Mouse (Mus musculus): ENCODE measurements around the gene Pxdc1. TPM values are rescaled to one million over a fixed set of nuclear protein-coding genes. Genes with fewer than 3 reads are reported as not detected.

Pxdc1 gene
- not detected in 2 replicates for total RNA-seq (2012; rRNA removed)
- polyA plus RNA-seq (2012; ENCODE audit: insufficient read depth in 1 of 2, insufficient read length in 2 of 2, low read depth in 1 of 2, low replicate concordance in 2 of 2, missing spikeins in 1 of 2): not detected

- H3K27ac ChIP-seq (ENCODE audit: control insufficient read depth, low read depth, low read length): no peak within 1 kb of the TSS
Observed at GRCm38 (mm10) chr13:34653391-34653790, at the start of gene Pxdc1. TSS of gene Pxdc1 (minus strand) at chr13:34653486.

GRCm38 (mm10) chr13:34700630-34701029 lies 47.3 kb upstream of the Pxdc1 start:
- no peaks in the 10 kb centered on the region; a peak in 1 of 4 replicates for H3K36me3 ChIP-seq (ENCODE audit: control insufficient read depth in 1 of 2, insufficient read depth in 2 of 2, low read length in 2 of 2)
- TF ChIP-seq ZC3H11A (IDR thresholded peaks at IDR 0.05; ENCODE audit: low read depth, low read length) (no peak), MYC (IDR thresholded peaks at IDR 0.05; ENCODE audit: low read depth, low read length) (no peak)
- H3K79me2 ChIP-seq (ENCODE audit: control insufficient read depth, insufficient read depth, low read length, poor library complexity): no peaks in the 10 kb centered on the region
- no peak overlapping the region for H3K27ac ChIP-seq (ENCODE audit: control insufficient read depth, low read depth, low read length)
- H3K4me3 ChIP-seq (ENCODE audit: control insufficient read depth in 1 of 2, insufficient read depth in 1 of 2, low read depth in 2 of 2, low read length in 2 of 2): no peak overlapping the region
- no peaks in the 10 kb centered on the region for H3K9me3 ChIP-seq (replicated peaks; ENCODE audit: insufficient read depth, low read length)
- no peaks in the 10 kb centered on the region for H3K4me1 ChIP-seq (ENCODE audit: control insufficient read depth in 1 of 2, insufficient read depth in 2 of 2, low read length in 2 of 2)
- peak; percentile 8 for DNase-seq (ENCODE audit: low read depth, low spot score)
- H3K27me3 ChIP-seq (ENCODE audit: control insufficient read depth in 1 of 2, insufficient read depth in 2 of 2, low read length in 2 of 2): no peaks in the 10 kb centered on the region
- no peak overlapping the region for H3K9ac ChIP-seq (ENCODE audit: control insufficient read depth, low read depth, low read length, poor library complexity, severe bottlenecking)

More at GRCm38 (mm10) chr13:34653391-34653790, at the start of gene Pxdc1:
- H3K9me3 ChIP-seq (replicated peaks; ENCODE audit: insufficient read depth, low read length): no peaks in the 10 kb centered on the region
- H3K36me3 ChIP-seq (ENCODE audit: control insufficient read depth in 1 of 2, insufficient read depth in 2 of 2, low read length in 2 of 2): no peaks in the 10 kb centered on the region
- no peak within 1 kb of the TSS for H3K4me3 ChIP-seq (ENCODE audit: control insufficient read depth in 1 of 2, insufficient read depth in 1 of 2, low read depth in 2 of 2, low read length in 2 of 2)
- no peak for DNase-seq (ENCODE audit: low read depth, low spot score)
- H3K9ac ChIP-seq (ENCODE audit: control insufficient read depth, low read depth, low read length, poor library complexity, severe bottlenecking): no peak within 1 kb of the TSS
- H3K4me1 ChIP-seq (ENCODE audit: control insufficient read depth in 1 of 2, insufficient read depth in 2 of 2, low read length in 2 of 2): no peaks in the 10 kb centered on the region
- H3K27me3 ChIP-seq (ENCODE audit: control insufficient read depth in 1 of 2, insufficient read depth in 2 of 2, low read length in 2 of 2): no peaks in the 10 kb centered on the region
- no peaks in the 10 kb centered on the region for H3K79me2 ChIP-seq (ENCODE audit: control insufficient read depth, insufficient read depth, low read length, poor library complexity)
- TF ChIP-seq ZKSCAN1 (IDR thresholded peaks at IDR 0.05; ENCODE audit: low read depth, low read length): no peak
- TF ChIP-seq GABPA (IDR thresholded peaks at IDR 0.05; ENCODE audit: low read depth, low read length): no peak
- TF ChIP-seq CHD2 (IDR thresholded peaks at IDR 0.05; ENCODE audit: low read length): no peak
- TF ChIP-seq NRF1 (IDR thresholded peaks at IDR 0.05; ENCODE audit: insufficient read depth, low read depth, low read length, poor library complexity, severe bottlenecking): no peak

- no peaks in the 10 kb centered on the region for H3K9me3 ChIP-seq (replicated peaks; ENCODE audit: insufficient read depth, low read length)
- TF ChIP-seq HCFC1 (IDR thresholded peaks at IDR 0.05; ENCODE audit: low read depth, low read length): no peak
- no peak for TF ChIP-seq CHD1 (IDR thresholded peaks at IDR 0.05; ENCODE audit: low read depth, low read length)
- TF ChIP-seq BHLHE40 (IDR thresholded peaks at IDR 0.05; ENCODE audit: borderline replicate concordance, low read depth, low read length): no peak
- no peak for TF ChIP-seq GABPA (IDR thresholded peaks at IDR 0.05; ENCODE audit: low read depth, low read length)
- no peak for TF ChIP-seq POLR2A (IDR thresholded peaks at IDR 0.05; ENCODE audit: control insufficient read depth in 1 of 2, insufficient read depth in 1 of 2, low read depth in 1 of 2, low read length in 2 of 2, poor library complexity in 1 of 2)
- TF ChIP-seq TBP (IDR thresholded peaks at IDR 0.05; ENCODE audit: low read depth, low read length): no peak
- no peak for TF ChIP-seq POLR2AphosphoS5 (IDR thresholded peaks at IDR 0.05; ENCODE audit: borderline replicate concordance, low read depth, low read length)
- peak; percentile 23 for DNase-seq (ENCODE audit: low read depth, low spot score)
- no peaks in the 10 kb centered on the region for H3K79me2 ChIP-seq (ENCODE audit: control insufficient read depth, insufficient read depth, low read length, poor library complexity)
- H3K27me3 ChIP-seq (ENCODE audit: control insufficient read depth in 1 of 2, insufficient read depth in 2 of 2, low read length in 2 of 2): no peaks in the 10 kb centered on the region
- no peak overlapping the region for H3K9ac ChIP-seq (ENCODE audit: control insufficient read depth, low read depth, low read length, poor library complexity, severe bottlenecking)
- no peaks in the 10 kb centered on the region for H3K4me1 ChIP-seq (ENCODE audit: control insufficient read depth in 1 of 2, insufficient read depth in 2 of 2, low read length in 2 of 2)
- H3K4me3 ChIP-seq (ENCODE audit: control insufficient read depth in 1 of 2, insufficient read depth in 1 of 2, low read depth in 2 of 2, low read length in 2 of 2): no peak overlapping the region
- no peak overlapping the region for H3K27ac ChIP-seq (ENCODE audit: control insufficient read depth, low read depth, low read length)
- no peaks in the 10 kb centered on the region; a peak in 1 of 4 replicates for H3K36me3 ChIP-seq (ENCODE audit: control insufficient read depth in 1 of 2, insufficient read depth in 2 of 2, low read length in 2 of 2)
Observed at GRCm38 (mm10) chr13:34700091-34700490, 46.8 kb upstream of the Pxdc1 start.
